Mouse (Mus musculus): ENCODE data around the gene Sprtn. TPM values are rescaled to one million over a fixed set of nuclear protein-coding genes. Genes with fewer than 3 reads are reported as not detected.
A peak's percentile ranks its signal among the peaks of the same experiment; 100 is the strongest.

The Sprtn gene
- total RNA-seq, 1 experiment, result 16.8 TPM

- Histone ChIP-seq H3K4me1 (ENCODE audit: control insufficient read depth in 2 of 2, insufficient read depth in 2 of 2, low read length in 2 of 2, poor library complexity in 1 of 2) (peaks cover 0 to 14% of the 10 kb centered on the region in 2 experiments; a peak in 2 of 4 replicates), H3K36me3 (ENCODE audit: control insufficient read depth, insufficient read depth, low read length, poor library complexity, severe bottlenecking) (peaks cover 26% of the 10 kb centered on the region), H3K9ac (ENCODE audit: insufficient read depth, low read depth, low read length, poor library complexity, severe bottlenecking) (0 out of 2 replicates have a peak overlapping the region, but pooled peaks have one; percentile 5), H3K27ac (ENCODE audit: insufficient read depth, low read depth, low read length, poor library complexity, severe bottlenecking) (no peak overlapping the region), H3K9me3 (ENCODE audit: control insufficient read depth, insufficient read depth, low read depth, low read length) (no peaks in the 10 kb centered on the region), H3K4me3 (ENCODE audit: insufficient read depth in 1 of 2, low read depth in 1 of 2, low read length in 2 of 2, poor library complexity in 1 of 2, severe bottlenecking in 1 of 2) (peak overlapping the region in 1 of 2 experiments; percentile 95; a peak in 3 of 4 replicates)
- in situ Hi-C loops (cut with MboI; ENCODE audit: low sequenced_read_pairs in 2 of 2, unreplicated experiment in 2 of 2), result no loop called here
- DNase-seq (ENCODE audit: low read depth, low spot score), result no peak
- TF ChIP-seq CHD2 (IDR thresholded peaks at IDR 0.05; ENCODE audit: low read depth, low read length) (no peak), ZNF384 (IDR thresholded peaks at IDR 0.05; ENCODE audit: low read depth, low read length) (no peak), MAFK (IDR thresholded peaks at IDR 0.05; ENCODE audit: insufficient read depth, low read depth, low read length) (no peak), HCFC1 (IDR thresholded peaks at IDR 0.05; ENCODE audit: borderline replicate concordance, insufficient read depth, low read length) (no peak), ZC3H11A (IDR thresholded peaks at IDR 0.05; ENCODE audit: borderline replicate concordance, low read depth, low read length) (no peak)
These were observed 1.6 kb upstream of the Sprtn start for GRCm38 (mm10) chr8:124896010-124896631.

GRCm38 (mm10) chr8:124896632-124897385, 877 bp upstream of the Sprtn start:
- in situ Hi-C loops (cut with MboI; ENCODE audit: low sequenced_read_pairs in 2 of 2, unreplicated experiment in 2 of 2), result no loop called here
- DNase-seq (ENCODE audit: low read depth, low spot score), result no peak
- H3K4me1 ChIP-seq (ENCODE audit: control insufficient read depth in 2 of 2, insufficient read depth in 2 of 2, low read length in 2 of 2, poor library complexity in 1 of 2), result peaks cover 0 to 14% of the 10 kb centered on the region in 2 experiments; a peak in 2 of 4 replicates
- H3K27ac ChIP-seq (ENCODE audit: insufficient read depth, low read depth, low read length, poor library complexity, severe bottlenecking), result no peak overlapping the region
- no peak for TF ChIP-seq CHD2 (IDR thresholded peaks at IDR 0.05; ENCODE audit: low read depth, low read length)
- no peak for TF ChIP-seq ZNF384 (IDR thresholded peaks at IDR 0.05; ENCODE audit: low read depth, low read length)
- TF ChIP-seq MAFK (IDR thresholded peaks at IDR 0.05; ENCODE audit: insufficient read depth, low read depth, low read length), result no peak
- TF ChIP-seq HCFC1 (IDR thresholded peaks at IDR 0.05; ENCODE audit: borderline replicate concordance, insufficient read depth, low read length), result no peak
- no peak for TF ChIP-seq ZC3H11A (IDR thresholded peaks at IDR 0.05; ENCODE audit: borderline replicate concordance, low read depth, low read length)
- H3K36me3 ChIP-seq (ENCODE audit: control insufficient read depth, insufficient read depth, low read length, poor library complexity, severe bottlenecking), result peaks cover 29% of the 10 kb centered on the region
- no peaks in the 10 kb centered on the region for H3K9me3 ChIP-seq (ENCODE audit: control insufficient read depth, insufficient read depth, low read depth, low read length)
- H3K4me3 ChIP-seq (ENCODE audit: insufficient read depth in 1 of 2, low read depth in 1 of 2, low read length in 2 of 2, poor library complexity in 1 of 2, severe bottlenecking in 1 of 2), result peak overlapping the region; percentile 73 to 95
- H3K9ac ChIP-seq (ENCODE audit: insufficient read depth, low read depth, low read length, poor library complexity, severe bottlenecking), result peak overlapping the region; percentile 89

- peaks cover 0 to 14% of the 10 kb centered on the region in 2 experiments; a peak in 2 of 4 replicates for H3K4me1 ChIP-seq (ENCODE audit: control insufficient read depth in 2 of 2, insufficient read depth in 2 of 2, low read length in 2 of 2, poor library complexity in 1 of 2)
- no peaks in the 10 kb centered on the region for H3K9me3 ChIP-seq (ENCODE audit: control insufficient read depth, insufficient read depth, low read depth, low read length)
- H3K9ac ChIP-seq (ENCODE audit: insufficient read depth, low read depth, low read length, poor library complexity, severe bottlenecking), result peak overlapping the region; percentile 93
- TF ChIP-seq MAFK (IDR thresholded peaks at IDR 0.05; ENCODE audit: insufficient read depth, low read depth, low read length) (no peak), CHD2 (IDR thresholded peaks at IDR 0.05; ENCODE audit: low read depth, low read length) (no peak), ZNF384 (IDR thresholded peaks at IDR 0.05; ENCODE audit: low read depth, low read length) (no peak), ZC3H11A (IDR thresholded peaks at IDR 0.05; ENCODE audit: borderline replicate concordance, low read depth, low read length) (no peak), HCFC1 (IDR thresholded peaks at IDR 0.05; ENCODE audit: borderline replicate concordance, insufficient read depth, low read length) (no peak)
- no peak for DNase-seq (ENCODE audit: low read depth, low spot score)
- in situ Hi-C loops (cut with MboI; ENCODE audit: low sequenced_read_pairs in 2 of 2, unreplicated experiment in 2 of 2), result no loop called here
- no peak overlapping the region for H3K27ac ChIP-seq (ENCODE audit: insufficient read depth, low read depth, low read length, poor library complexity, severe bottlenecking)
- H3K4me3 ChIP-seq (ENCODE audit: insufficient read depth in 1 of 2, low read depth in 1 of 2, low read length in 2 of 2, poor library complexity in 1 of 2, severe bottlenecking in 1 of 2), result peak overlapping the region; percentile 65 to 95
- peaks cover 44% of the 10 kb centered on the region for H3K36me3 ChIP-seq (ENCODE audit: control insufficient read depth, insufficient read depth, low read length, poor library complexity, severe bottlenecking)
These were observed 692 bp downstream of the Sprtn start for GRCm38 (mm10) chr8:124898251-124898905.

- H3K4me1 ChIP-seq (ENCODE audit: control insufficient read depth in 2 of 2, insufficient read depth in 2 of 2, low read length in 2 of 2, poor library complexity in 1 of 2), result peaks cover 0 to 5% of the 10 kb centered on the region in 2 experiments; a peak in 1 of 4 replicates
- in situ Hi-C loops (cut with MboI; ENCODE audit: low sequenced_read_pairs in 2 of 2, unreplicated experiment in 2 of 2), result no loop called here
- H3K36me3 ChIP-seq (ENCODE audit: control insufficient read depth, insufficient read depth, low read length, poor library complexity, severe bottlenecking), result peaks cover 41% of the 10 kb centered on the region
These were observed 5.5 kb downstream of the Sprtn start for GRCm38 (mm10) chr8:124903198-124903597.

More at GRCm38 (mm10) chr8:124903198-124903597, 5.5 kb downstream of the Sprtn start:
- Histone ChIP-seq H3K9me3 (ENCODE audit: control insufficient read depth, insufficient read depth, low read depth, low read length) (no peaks in the 10 kb centered on the region), H3K4me3 (ENCODE audit: insufficient read depth in 1 of 2, low read depth in 1 of 2, low read length in 2 of 2, poor library complexity in 1 of 2, severe bottlenecking in 1 of 2) (no peak overlapping the region), H3K27ac (ENCODE audit: insufficient read depth, low read depth, low read length, poor library complexity, severe bottlenecking) (no peak overlapping the region), H3K9ac (ENCODE audit: insufficient read depth, low read depth, low read length, poor library complexity, severe bottlenecking) (no peak overlapping the region)
- no peak for TF ChIP-seq ZC3H11A (IDR thresholded peaks at IDR 0.05; ENCODE audit: borderline replicate concordance, low read depth, low read length)
- TF ChIP-seq CHD2 (IDR thresholded peaks at IDR 0.05; ENCODE audit: low read depth, low read length), result no peak
- TF ChIP-seq HCFC1 (IDR thresholded peaks at IDR 0.05; ENCODE audit: borderline replicate concordance, insufficient read depth, low read length), result no peak
- no peak for TF ChIP-seq MAFK (IDR thresholded peaks at IDR 0.05; ENCODE audit: insufficient read depth, low read depth, low read length)
- no peak for TF ChIP-seq ZNF384 (IDR thresholded peaks at IDR 0.05; ENCODE audit: low read depth, low read length)
- no peak for DNase-seq (ENCODE audit: low read depth, low spot score)

Measured in ES-E14 (cell line).